Mouse (Mus musculus): ENCODE data around the gene Csmd2.
"Not testable (repeated sequence)": the region's sequence is repeated elsewhere in the genome, so short reads cannot be mapped to it uniquely, and the experiment has no call there.

Csmd2 gene

DNA sequence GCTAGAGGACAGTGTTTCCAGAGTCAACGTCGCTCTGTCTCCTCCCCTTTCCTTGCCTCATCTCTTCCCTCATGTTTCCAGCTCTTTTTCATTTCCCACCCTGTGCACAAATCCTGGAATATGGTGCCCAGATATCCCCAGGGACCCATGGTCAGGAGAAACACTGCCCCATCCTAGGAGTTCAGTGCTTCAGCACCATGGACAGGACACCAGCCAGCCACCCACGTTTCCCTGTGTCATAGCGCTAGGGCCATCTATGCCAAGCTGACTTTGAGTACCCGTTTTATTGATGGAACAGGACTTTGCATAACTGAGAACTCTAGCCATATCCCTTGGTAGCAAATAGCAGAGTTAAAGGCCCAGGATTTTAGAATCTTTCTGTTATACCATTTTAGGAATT is 55.0 kb downstream of the Csmd2 start:
- DNase-seq (ENCODE audit: low spot score in 2 of 2) = no peak

- no peak for DNase-seq (ENCODE audit: low spot score in 2 of 2)
Observed at GRCm38 (mm10) chr4:128048716-128049115, 61.1 kb downstream of the Csmd2 start.

- DNase-seq (ENCODE audit: low spot score in 2 of 2) = no peak
Observed at GRCm38 (mm10) chr4:128052701-128053100, 65.0 kb downstream of the Csmd2 start.

- DNase-seq (ENCODE audit: low spot score in 2 of 2) = not testable (repeated sequence)
Observed at GRCm38 (mm10) chr4:128061274-128061673, 73.6 kb downstream of the Csmd2 start.

DNA sequence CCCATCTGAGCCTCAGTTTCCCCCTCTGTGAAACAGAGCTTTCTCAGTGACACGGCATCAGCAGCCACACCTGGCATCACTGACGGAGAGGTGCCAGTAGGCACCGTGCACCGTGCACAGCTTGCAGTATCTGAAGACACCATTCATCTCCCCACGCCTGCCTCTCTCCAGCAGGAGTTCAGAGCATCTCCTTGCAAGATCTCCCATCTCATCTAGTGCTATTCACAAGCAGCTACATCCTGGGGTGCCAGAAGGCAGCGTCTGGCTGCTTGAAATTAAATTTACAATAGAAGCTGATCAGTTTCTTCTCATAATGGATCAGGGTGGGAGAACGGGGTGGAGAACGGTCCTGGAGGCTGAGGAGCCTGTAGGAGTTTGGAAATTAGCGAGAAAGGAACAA is 79.5 kb downstream of the Csmd2 start:
- no peak for DNase-seq (ENCODE audit: low spot score in 2 of 2)

DNA sequence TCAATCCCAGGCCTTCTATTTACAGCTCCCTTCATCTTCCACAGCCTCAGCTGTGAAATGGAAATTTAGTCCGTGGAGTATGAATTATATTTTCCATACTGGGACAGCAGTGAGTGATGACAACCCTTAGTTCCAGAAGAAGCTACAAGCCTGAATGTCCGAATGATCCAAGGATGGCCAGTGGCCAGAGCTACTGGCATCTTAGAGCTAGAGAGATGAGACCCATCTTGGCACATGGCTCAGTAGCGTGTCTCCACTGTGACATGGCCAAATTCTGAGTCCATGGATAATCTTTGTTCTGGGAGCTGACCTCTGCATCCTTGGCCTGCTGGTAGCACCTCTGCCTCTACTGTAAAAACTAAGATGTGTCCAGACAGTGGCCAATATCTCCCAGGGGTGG is 96.8 kb downstream of the Csmd2 start:
- no peak for DNase-seq (ENCODE audit: low spot score in 2 of 2)

- DNase-seq (ENCODE audit: low spot score in 2 of 2) = no peak
Observed at GRCm38 (mm10) chr4:128085096-128085495, 97.4 kb downstream of the Csmd2 start.

DNA sequence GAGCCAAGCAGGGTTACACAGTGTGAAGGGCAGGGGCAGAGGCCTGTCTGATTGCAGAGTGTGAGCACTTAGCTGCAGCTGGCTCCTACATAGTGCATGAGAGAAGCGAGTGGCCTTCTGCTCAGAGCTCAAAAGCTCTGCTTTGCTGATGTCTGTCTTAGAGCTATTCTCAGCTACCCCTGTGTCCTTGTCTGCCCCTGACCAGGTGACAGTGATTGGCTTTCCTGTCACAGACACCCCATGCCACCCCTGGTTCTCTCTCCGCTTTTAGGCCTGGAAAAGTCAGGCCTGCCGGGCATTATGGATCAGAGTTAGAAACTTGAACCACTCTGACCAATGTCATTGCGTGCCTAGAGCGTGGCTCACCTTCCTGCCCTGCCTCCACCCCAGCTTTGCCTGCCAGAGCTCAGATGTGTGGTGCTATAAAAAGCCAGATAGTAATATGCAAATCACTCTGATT is 99.5 kb downstream of the Csmd2 start:
- DNase-seq (ENCODE audit: low spot score in 2 of 2) = no peak

DNA sequence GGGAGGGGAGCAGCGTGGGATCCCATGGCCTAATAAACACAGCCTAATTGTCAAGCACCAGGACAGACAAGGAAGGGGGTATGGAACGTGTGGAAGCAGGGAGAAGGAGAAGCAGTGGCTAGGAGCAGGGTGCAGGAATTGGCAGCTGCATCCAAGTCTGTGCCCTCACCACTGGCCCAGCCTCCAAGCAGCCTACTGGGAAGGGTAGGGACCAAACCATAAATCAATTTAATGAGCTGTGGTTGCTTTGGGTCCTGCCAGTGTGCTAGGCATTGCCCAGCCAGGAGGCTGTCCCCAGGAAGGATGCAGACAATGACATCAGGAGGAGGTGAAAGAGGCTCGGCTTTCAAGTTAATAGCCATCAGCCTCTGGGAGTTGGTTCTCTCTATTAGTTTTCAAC is 100.0 kb downstream of the Csmd2 start:
- DNase-seq (ENCODE audit: low spot score in 2 of 2) = no peak

DNA sequence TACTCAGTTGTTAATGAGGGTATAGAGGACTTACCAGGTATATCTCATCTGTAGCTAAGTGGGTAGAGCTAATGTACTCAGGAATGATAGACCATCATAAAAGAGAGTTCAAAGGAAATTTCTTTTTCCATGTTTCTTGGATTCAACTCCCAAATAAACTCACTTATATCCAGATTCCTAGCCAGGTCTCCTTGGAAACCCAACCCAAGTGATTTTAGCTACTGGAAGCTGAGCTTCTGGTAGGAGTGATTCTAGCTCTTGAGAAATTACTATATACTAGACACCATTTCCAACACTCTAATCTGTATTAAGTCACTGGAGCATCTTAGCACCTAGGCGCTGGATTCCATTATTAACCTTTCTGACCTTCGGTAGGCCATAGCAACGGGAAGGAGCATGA is 100.6 kb downstream of the Csmd2 start:
- DNase-seq (ENCODE audit: low spot score in 2 of 2) = no peak

- DNase-seq (ENCODE audit: low spot score in 2 of 2) = no peak
Observed at GRCm38 (mm10) chr4:128091938-128092337, 104.3 kb downstream of the Csmd2 start.

DNA sequence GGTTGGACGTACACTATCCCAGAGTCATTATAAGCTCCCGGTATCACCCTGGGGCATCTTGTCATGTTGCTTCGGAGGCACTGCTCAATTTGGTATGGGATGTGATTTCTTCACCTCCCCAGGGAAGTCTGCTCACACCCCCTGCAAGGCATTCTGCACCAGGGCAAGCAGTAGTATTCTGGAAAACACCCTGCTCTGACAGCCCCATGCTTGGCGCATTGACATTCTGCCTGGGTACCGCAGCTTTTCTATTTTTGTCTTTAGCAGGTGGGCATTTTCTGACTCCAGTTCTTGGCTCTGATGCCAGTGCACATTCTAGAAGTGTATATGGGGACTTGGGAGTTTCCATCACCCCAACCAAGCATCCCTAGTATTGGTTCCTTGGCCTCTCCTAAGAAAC is 111.9 kb downstream of the Csmd2 start:
- DNase-seq (ENCODE audit: low spot score in 2 of 2) = no peak

DNA sequence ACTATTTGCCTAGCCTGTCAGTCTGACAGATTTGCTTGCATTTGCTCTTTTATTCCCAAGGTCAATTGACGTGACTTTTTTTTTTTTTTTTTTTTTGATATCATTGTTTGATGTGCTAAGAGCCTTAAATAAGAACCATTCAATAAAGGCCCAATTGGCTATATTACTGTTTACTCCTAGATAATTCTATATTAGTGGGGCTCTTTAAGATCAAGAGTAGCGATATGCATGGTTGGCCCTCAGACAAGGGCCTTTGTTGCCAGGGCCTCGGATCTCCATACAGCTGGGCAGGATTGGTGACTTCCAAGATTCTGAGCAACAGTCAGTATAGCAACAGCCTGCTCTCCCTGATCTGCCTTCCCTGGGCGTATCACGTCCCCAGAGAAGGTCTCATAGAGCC is 112.9 kb downstream of the Csmd2 start:
- no peak for DNase-seq (ENCODE audit: low spot score in 2 of 2)

DNA sequence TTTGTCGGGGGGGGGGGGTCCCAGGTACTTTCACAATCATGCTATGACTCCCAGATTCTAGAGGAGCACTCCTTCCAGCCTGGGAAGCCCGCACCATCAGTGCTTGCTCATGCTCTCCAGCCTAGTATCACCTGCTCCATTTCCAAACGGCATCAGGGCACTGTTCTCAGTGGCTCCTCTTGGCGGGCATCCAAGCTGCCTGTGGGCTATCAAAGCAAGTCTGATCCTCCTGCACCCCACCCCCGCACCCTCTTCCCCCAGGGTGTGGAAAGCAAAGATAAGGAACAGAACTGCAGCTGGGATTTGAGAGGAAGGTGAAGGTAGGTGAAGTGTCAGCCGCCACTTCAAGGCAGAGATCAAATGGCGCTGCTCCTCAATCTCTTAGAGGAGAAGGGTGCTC is 128.7 kb downstream of the Csmd2 start:
- no peak for DNase-seq (ENCODE audit: low spot score in 2 of 2)

GRCm38 (mm10) chr4:128123281-128123680 is 135.6 kb downstream of the Csmd2 start:
- no peak for DNase-seq (ENCODE audit: low spot score in 2 of 2)

GRCm38 (mm10) chr4:128124738-128125137 is 137.1 kb downstream of the Csmd2 start:
- no peak for DNase-seq (ENCODE audit: low spot score in 2 of 2)

- DNase-seq (ENCODE audit: low spot score in 2 of 2) = no peak
Observed at GRCm38 (mm10) chr4:128128546-128128945, 140.9 kb downstream of the Csmd2 start.

GRCm38 (mm10) chr4:128130611-128131142 is 143.0 kb downstream of the Csmd2 start:
- no peak for DNase-seq (ENCODE audit: low spot score in 2 of 2)

DNA sequence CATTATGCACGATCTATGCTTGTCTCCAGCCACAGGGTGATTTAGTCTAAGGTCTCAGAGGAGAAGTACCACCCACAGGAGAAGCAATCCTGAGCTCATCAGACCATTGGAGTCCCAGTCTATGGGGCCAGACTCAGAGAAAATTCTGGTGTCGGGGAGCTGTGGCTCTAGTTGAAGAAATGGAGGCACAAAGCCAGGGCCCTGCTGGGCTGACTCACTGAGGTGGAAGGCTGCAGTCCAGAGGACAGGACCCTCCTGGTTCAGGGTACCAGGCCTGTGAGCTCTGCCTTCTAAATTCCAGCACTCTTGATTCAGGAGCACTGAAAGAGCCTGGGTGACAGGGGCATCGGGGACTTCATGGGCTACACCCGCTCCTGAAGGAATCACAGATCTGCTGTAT is 144.0 kb downstream of the Csmd2 start:
- DNase-seq (ENCODE audit: low spot score in 2 of 2) = no peak

DNA sequence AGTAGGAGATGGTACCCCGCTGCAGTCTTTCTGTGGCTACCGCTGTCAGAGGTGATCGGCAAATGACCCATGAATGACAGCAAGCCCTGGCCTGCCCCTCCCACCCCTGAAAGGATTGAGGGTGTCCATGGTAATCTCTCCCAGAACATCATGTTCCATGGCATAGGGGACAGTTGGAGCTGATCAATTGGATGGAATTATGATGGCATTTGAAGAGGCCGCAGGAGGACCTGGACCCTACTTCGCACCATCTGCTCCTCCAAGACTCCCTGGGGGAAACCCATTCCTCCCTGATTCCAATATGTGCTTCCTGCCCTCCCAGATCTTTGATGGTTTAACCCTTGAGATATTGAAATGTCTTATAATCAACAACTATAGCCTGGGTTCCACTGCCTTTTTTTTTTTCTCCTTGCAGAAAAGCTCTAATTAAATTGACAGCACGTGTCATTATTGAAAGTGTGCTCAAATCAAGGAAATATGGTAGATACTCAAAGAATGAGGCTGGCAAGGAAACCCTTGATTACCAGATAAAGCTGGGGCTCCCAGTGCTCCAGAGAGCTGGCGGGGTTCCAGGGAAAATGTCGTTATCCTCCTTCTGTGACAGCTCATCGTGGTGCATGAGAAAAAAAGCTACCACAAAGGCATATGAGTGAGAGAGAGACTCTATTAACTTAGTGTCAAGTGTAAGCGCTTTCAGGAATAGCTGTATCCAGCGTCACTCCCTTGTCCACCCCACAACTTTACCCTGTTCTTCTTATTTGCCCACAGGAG is 145.4 kb downstream of the Csmd2 start:
- no peak for DNase-seq (ENCODE audit: low spot score in 2 of 2)

- no peak for DNase-seq (ENCODE audit: low spot score in 2 of 2)
Observed at GRCm38 (mm10) chr4:128134348-128134994, 146.8 kb downstream of the Csmd2 start.

DNA sequence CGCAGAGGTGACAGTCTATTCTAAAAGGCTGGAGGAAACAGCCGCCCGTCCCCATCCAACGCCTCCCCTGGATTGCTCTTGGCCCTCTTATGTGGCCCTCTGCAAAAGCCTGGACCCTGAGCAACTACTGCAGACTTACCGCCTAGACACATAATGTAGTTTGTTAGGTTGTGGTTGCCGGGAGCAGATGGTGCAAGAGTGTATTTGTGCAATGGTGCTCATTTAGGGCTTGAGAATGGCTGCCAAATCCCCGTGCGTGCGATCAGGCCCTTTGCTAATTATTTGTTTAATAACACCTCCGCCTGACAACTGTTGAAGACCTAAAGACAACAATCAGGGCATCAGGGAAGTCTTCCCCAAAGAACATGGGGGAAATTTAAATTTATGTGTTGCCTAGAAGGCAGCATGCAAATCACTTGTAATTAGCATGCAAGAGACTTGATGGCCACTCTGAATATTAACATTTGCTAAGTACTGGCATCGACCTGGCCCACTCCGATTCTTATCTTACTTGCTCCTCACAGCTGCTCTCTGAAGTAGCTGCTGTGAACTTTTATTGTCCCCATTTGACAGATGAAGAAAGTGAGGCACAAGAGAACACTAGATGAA is 147.5 kb downstream of the Csmd2 start:
- DNase-seq (ENCODE audit: low spot score in 2 of 2) = no peak

DNA sequence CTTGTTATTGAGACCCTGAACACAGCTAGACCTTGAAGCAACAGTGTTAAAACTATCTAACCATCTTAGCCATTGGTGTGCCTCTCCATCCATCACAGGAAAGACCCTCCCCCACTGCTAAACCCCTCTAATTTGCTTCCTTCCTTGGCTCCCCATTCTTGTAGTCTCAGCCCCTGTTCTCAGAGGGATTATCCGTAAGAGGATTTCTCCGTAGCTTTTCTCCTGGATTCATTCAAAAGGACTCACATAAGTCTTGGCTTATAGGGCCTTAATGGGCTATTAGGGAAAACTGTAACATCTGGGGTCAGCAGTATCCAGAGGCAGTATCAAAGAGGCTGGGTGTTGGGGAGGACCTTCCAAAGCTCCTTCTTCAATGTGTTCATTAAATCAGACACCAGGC is 152.3 kb downstream of the Csmd2 start:
- DNase-seq (ENCODE audit: low spot score in 2 of 2) = no peak
